Mouse (Mus musculus) heart, embryonic 14.5 days (tissue): ENCODE results near the gene Krtap17-1. TPM values are rescaled to one million over a fixed set of nuclear protein-coding genes. Genes with fewer than 3 reads are reported as not detected.

ENCODE experiments used
- ATAC-seq: fragments of 200-750 bp; cut with Nextera tagmentation; 2 replicates; pipeline ENCODE4 v1.8.0; 2017; ENCODE audit warnings: low read depth, moderate TSS enrichment; ENCODE audit not compliant: insufficient number of reproducible peaks, insufficient read depth, low FRiP score
- H3K27ac ChIP-seq, 2 experiments: fragments of 200-500 bp in 1 of 2; fragments of 300-500 bp in 1 of 2; sonication (generic) in 1 of 2; replicated peaks in 1 of 2; 2 replicates each; pipeline ENCODE4 v1.5.1; 2012 to 2014; ENCODE audit warnings: low read depth in 2 of 2, low read length in 2 of 2, control low read depth in 1 of 2, mild to moderate bottlenecking in 1 of 2, mixed read lengths in 1 of 2; ENCODE audit not compliant: control insufficient read depth in 1 of 2, insufficient read depth in 1 of 2
- H3K27me3 ChIP-seq: fragments of 300-500 bp; sonication (generic); 2 replicates; pipeline ENCODE4 v1.6.1; 2014; ENCODE audit warnings: mild to moderate bottlenecking, low read length, control low read depth; ENCODE audit not compliant: control insufficient read depth, insufficient read depth
- H3K36me3 ChIP-seq: fragments of 300-500 bp; sonication (generic); 2 replicates; pipeline ENCODE4 v1.6.1; 2014; ENCODE audit warnings: mild to moderate bottlenecking, control low read depth, low read length, mixed read lengths; ENCODE audit not compliant: control insufficient read depth, insufficient read depth
- H3K4me1 ChIP-seq, 2 experiments: fragments of 200-500 bp in 1 of 2; fragments of 300-500 bp in 1 of 2; sonication (generic) in 1 of 2; 2 replicates each; pipeline ENCODE4 v1.6.1; 2012 to 2014; ENCODE audit warnings: low read length in 2 of 2, control low read depth in 1 of 2, mixed read lengths in 1 of 2; ENCODE audit not compliant: control insufficient read depth in 2 of 2, insufficient read depth in 2 of 2
- H3K4me2 ChIP-seq: fragments of 300-500 bp; sonication (generic); 2 replicates; pipeline ENCODE4 v1.6.1; 2014; ENCODE audit warnings: mild to moderate bottlenecking, low read length
- H3K4me3 ChIP-seq, 2 experiments: fragments of 200-500 bp in 1 of 2; fragments of 300-500 bp in 1 of 2; sonication (generic) in 1 of 2; 2 replicates each; pipeline ENCODE4 v1.5.1; 2012 to 2014; ENCODE audit warnings: low read length in 2 of 2, mild to moderate bottlenecking in 2 of 2, control low read depth in 1 of 2, low read depth in 1 of 2, moderate library complexity in 1 of 2; ENCODE audit not compliant: control insufficient read depth in 1 of 2, insufficient read depth in 1 of 2
- H3K9ac ChIP-seq: fragments of 300-500 bp; sonication (generic); 2 replicates; pipeline ENCODE4 v1.6.1; 2014; ENCODE audit warnings: mild to moderate bottlenecking, low read length
- H3K9me3 ChIP-seq: fragments of 300-500 bp; sonication (generic); 2 replicates; pipeline ENCODE4 v1.6.1; 2016; ENCODE audit warnings: low read length, control low read depth; ENCODE audit not compliant: control insufficient read depth
- WGBS: fragments of 180-500 bp; shearing (Covaris S2); extraction: QIAGEN DNeasy Blood & Tissue Kit; methylation state at CpG from one replicate; pipeline ENCODE4 v1.1.7; 2014; 5-methylcytosine and 5-hydroxymethylcytosine counted together
- polyA plus RNA-seq: library from polyadenylated mRNA; unstranded; fragments of >200 nt; fragmentation: Nextera tagmentation; extraction: Ambion mirVana; gene quantifications from 2 replicates; pipeline ENCODE4 v1.2.1, GENCODE M21; 2014

The Krtap17-1 gene
- polyA plus RNA-seq, 1 experiment from 2014 or later = not detected

- Histone ChIP-seq H3K4me1 (no peaks in the 10 kb centered on the region), H3K4me3 (no peak overlapping the region), H3K27ac (no peak overlapping the region), H3K9ac (no peak overlapping the region), H3K27me3 (no peaks in the 10 kb centered on the region), H3K4me2 (no peak overlapping the region), H3K36me3 (no peaks in the 10 kb centered on the region), H3K9me3 (no peaks in the 10 kb centered on the region)
- 58% methylated on average over 2 of the region's 2 CpGs for WGBS
- ATAC-seq = no peak
Observed at GRCm38 (mm10) chr11:99965961-99966360, 27.8 kb downstream of the Krtap17-1 start.

- no peak overlapping the region for H3K27ac ChIP-seq
- no peak for ATAC-seq
Observed at GRCm38 (mm10) chr11:99964213-99964612, 29.6 kb downstream of the Krtap17-1 start.

DNA sequence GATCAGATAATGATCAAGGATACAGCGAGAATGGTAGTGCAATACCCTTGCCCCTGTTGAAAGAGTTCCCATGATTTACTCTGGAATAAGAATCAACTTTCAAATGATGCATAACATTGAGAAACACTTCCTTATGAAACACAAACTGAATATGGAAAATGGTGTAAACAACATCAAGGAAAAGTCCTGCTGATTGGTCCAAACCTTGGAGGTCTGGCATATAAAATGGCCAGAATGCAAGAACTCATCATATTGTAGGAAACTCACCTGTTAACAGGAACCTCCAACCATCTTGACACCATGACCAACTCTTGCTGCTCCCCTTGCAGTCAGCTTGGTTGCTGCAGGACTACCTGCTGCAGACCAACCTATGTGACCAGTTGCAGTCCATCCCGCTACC is 45.6 kb downstream of the Krtap17-1 start, which contains the start of gene Krtap9-5:
Gene Krtap9-5, plus strand, starts transcription at position 301 of the 400 bp plus-strand sequence.
- Histone ChIP-seq H3K9me3 (0 out of 2 replicates have a peak, but pooled peaks cover under 1% of the 10 kb centered on the region), H3K27ac (no peak within 1 kb of the TSS), H3K36me3 (no peaks in the 10 kb centered on the region), H3K4me2 (no peak within 1 kb of the TSS), H3K9ac (no peak within 1 kb of the TSS), H3K4me3 (no peak within 1 kb of the TSS), H3K4me1 (no peaks in the 10 kb centered on the region), H3K27me3 (no peaks in the 10 kb centered on the region)
- no peak for ATAC-seq
- WGBS = 79% methylated on average over 2 of the region's 2 CpGs

More at GRCm38 (mm10) chr11:99964213-99964612, 29.6 kb downstream of the Krtap17-1 start:
- no peaks in the 10 kb centered on the region for H3K36me3 ChIP-seq
- no peak overlapping the region for H3K4me2 ChIP-seq
- H3K4me1 ChIP-seq = no peaks in the 10 kb centered on the region
- H3K27me3 ChIP-seq = no peaks in the 10 kb centered on the region
- H3K9ac ChIP-seq = no peak overlapping the region
- H3K4me3 ChIP-seq = no peak overlapping the region
- H3K9me3 ChIP-seq = no peaks in the 10 kb centered on the region
- WGBS = 53% methylated on average over 6 of the region's 6 CpGs

Other genes starting within 250 kb of the Krtap17-1 start
- not detected in 2 replicates for gene Gm11595, start 221.1 kb downstream of the Krtap17-1 start, polyA plus RNA-seq
- not detected in 2 replicates for gene Krtap4-8, start 213.3 kb downstream of the Krtap17-1 start, polyA plus RNA-seq
- gene Krtap4-9, start 208.8 kb downstream of the Krtap17-1 start, polyA plus RNA-seq = not detected in 2 replicates
- gene Gm11596, start 200.5 kb downstream of the Krtap17-1 start, polyA plus RNA-seq = not detected in 2 replicates
- gene Gm11569, start 195.1 kb downstream of the Krtap17-1 start, polyA plus RNA-seq = not detected in 2 replicates
- gene Gm11554, start 189.5 kb downstream of the Krtap17-1 start, polyA plus RNA-seq = not detected in 2 replicates
- gene Krtap4-13, start 184.1 kb downstream of the Krtap17-1 start, polyA plus RNA-seq = not detected in 2 replicates
- not detected in 2 replicates for gene Gm11564, start 178.3 kb downstream of the Krtap17-1 start, polyA plus RNA-seq
- not detected in 2 replicates for gene 2300003K06Rik, start 155.9 kb downstream of the Krtap17-1 start, polyA plus RNA-seq
- gene Krtap4-16, start 142.4 kb downstream of the Krtap17-1 start, polyA plus RNA-seq = not detected in 2 replicates
- gene Gm11568, start 136.1 kb downstream of the Krtap17-1 start, polyA plus RNA-seq = not detected in 2 replicates
- not detected in 2 replicates for gene Gm11559, start 129.5 kb downstream of the Krtap17-1 start, polyA plus RNA-seq
- gene Krtap9-1, start 120.6 kb downstream of the Krtap17-1 start, polyA plus RNA-seq = not detected in 2 replicates
- gene Gm11567, start 114.8 kb downstream of the Krtap17-1 start, polyA plus RNA-seq = not detected in 2 replicates
- not detected in 2 replicates for gene Krtap31-1, start 86.1 kb downstream of the Krtap17-1 start, polyA plus RNA-seq
- not detected in 2 replicates for gene Gm11565, start 79.2 kb downstream of the Krtap17-1 start, polyA plus RNA-seq
- gene Krtap31-2, start 57.7 kb downstream of the Krtap17-1 start, polyA plus RNA-seq = not detected in 2 replicates
- gene Krtap9-5, start 45.5 kb downstream of the Krtap17-1 start, polyA plus RNA-seq = not detected in 2 replicates
- not detected in 2 replicates for gene Krtap29-1, start 14.9 kb downstream of the Krtap17-1 start, polyA plus RNA-seq
- gene Krtap16-1, start 7.4 kb downstream of the Krtap17-1 start, polyA plus RNA-seq = not detected in 2 replicates
- gene Krt33a, start 22.2 kb upstream of the Krtap17-1 start, polyA plus RNA-seq = not detected in 2 replicates
- gene Krt33b, start 35.9 kb upstream of the Krtap17-1 start, polyA plus RNA-seq = not detected in 2 replicates
- not detected in 2 replicates for gene Krt34, start 47.6 kb upstream of the Krtap17-1 start, polyA plus RNA-seq
- not detected in 2 replicates for gene Krt31, start 56.6 kb upstream of the Krtap17-1 start, polyA plus RNA-seq
- gene Krt32, start 94.2 kb upstream of the Krtap17-1 start, polyA plus RNA-seq = not detected in 2 replicates
- gene Krt35, start 102.2 kb upstream of the Krtap17-1 start, polyA plus RNA-seq = not detected in 2 replicates
- gene Krt36, start 111.6 kb upstream of the Krtap17-1 start, polyA plus RNA-seq = not detected in 2 replicates
- not detected in 2 replicates for gene Krt13, start 127.6 kb upstream of the Krtap17-1 start, polyA plus RNA-seq
- gene Krt15, start 141.9 kb upstream of the Krtap17-1 start, polyA plus RNA-seq = 0.50 TPM in 1 of 2 replicates, not detected in the other
- gene Krt19, start 154.7 kb upstream of the Krtap17-1 start, polyA plus RNA-seq = 30.7 and 35.0 TPM in 2 replicates
- gene Krt9, start 199.3 kb upstream of the Krtap17-1 start, polyA plus RNA-seq = not detected in 2 replicates
- gene Krt14, start 213.6 kb upstream of the Krtap17-1 start, polyA plus RNA-seq = 1.5 and 1.9 TPM in 2 replicates